Mouse (Mus musculus) kidney, embryonic 14.5 days (tissue): ENCODE measurements around the gene Mrpl48. TPM values are rescaled to one million over a fixed set of nuclear protein-coding genes. Genes with fewer than 3 reads are reported as not detected.

ENCODE experiments used
- ATAC-seq: fragments of 200-750 bp; cut with Nextera tagmentation; 2 replicates; pipeline ENCODE4 v1.8.0; 2017; ENCODE audit warnings: moderate number of reproducible peaks, mild to moderate bottlenecking, moderate TSS enrichment, moderate library complexity; ENCODE audit not compliant: low FRiP score, low TSS enrichment
- H3K27ac ChIP-seq: fragments of 300-500 bp; sonication (generic); 2 replicates; pipeline ENCODE4 v1.5.1; 2014; ENCODE audit warnings: low read depth, mild to moderate bottlenecking, low read length, moderate library complexity, mixed read lengths
- H3K27me3 ChIP-seq: fragments of 300-500 bp; sonication (generic); 2 replicates; pipeline ENCODE4 v1.6.1; 2014; ENCODE audit warnings: mild to moderate bottlenecking, low read length; ENCODE audit not compliant: control insufficient read depth, insufficient read depth
- H3K36me3 ChIP-seq: fragments of 300-500 bp; sonication (generic); 2 replicates; pipeline ENCODE4 v1.6.1; 2014; ENCODE audit warnings: low read length, mixed read lengths; ENCODE audit not compliant: control insufficient read depth, insufficient read depth
- H3K4me1 ChIP-seq: fragments of 300-500 bp; sonication (generic); 2 replicates; pipeline ENCODE4 v1.6.1; 2014; ENCODE audit warnings: low read length, mixed read lengths; ENCODE audit not compliant: control insufficient read depth, insufficient read depth
- H3K4me2 ChIP-seq: fragments of 300-500 bp; sonication (generic); replicated peaks from 2 replicates; pipeline ENCODE4 v1.6.1; 2014; ENCODE audit warnings: low read depth, mild to moderate bottlenecking, low read length
- H3K4me3 ChIP-seq: fragments of 300-500 bp; sonication (generic); 2 replicates; pipeline ENCODE4 v1.5.1; 2014; ENCODE audit warnings: mild to moderate bottlenecking, low read length
- H3K9ac ChIP-seq: fragments of 300-500 bp; sonication (generic); 2 replicates; pipeline ENCODE4 v1.6.1; 2014; ENCODE audit warnings: low read depth, mild to moderate bottlenecking, low read length, moderate library complexity
- H3K9me3 ChIP-seq: fragments of 300-500 bp; sonication (generic); 2 replicates; pipeline ENCODE4 v1.6.1; 2016; ENCODE audit warnings: low read length; ENCODE audit not compliant: control insufficient read depth
- WGBS: fragments of 180-500 bp; shearing (Covaris S2); extraction: QIAGEN DNeasy Blood & Tissue Kit; methylation state at CpG from one replicate; pipeline ENCODE4 v1.1.7; 2014; 5-methylcytosine and 5-hydroxymethylcytosine counted together
- polyA plus RNA-seq: library from polyadenylated mRNA; unstranded; fragments of >200 nt; fragmentation: Nextera tagmentation; extraction: Ambion mirVana; gene quantifications from 2 replicates; pipeline ENCODE4 v1.2.1, GENCODE M21; 2014

The Mrpl48 gene
- 91.3 and 95.4 TPM in 2 replicates for polyA plus RNA-seq

GRCm38 (mm10) chr7:100608130-100608741 lies at the start of gene Mrpl48:
Gene Mrpl48 (minus strand): TSS chr7:100608301.
- H3K9ac ChIP-seq = peak within 1 kb of the TSS; percentile 98
- H3K36me3 ChIP-seq = no peaks in the 10 kb centered on the region
- peak; percentile 61 for ATAC-seq
- H3K4me1 ChIP-seq = peaks cover 6% of the 10 kb centered on the region
- peak within 1 kb of the TSS; percentile 90 for H3K27ac ChIP-seq
- peak within 1 kb of the TSS; percentile 56 for H3K4me2 ChIP-seq
- no peaks in the 10 kb centered on the region for H3K9me3 ChIP-seq
- WGBS = under 1% methylated on average over 38 of the region's 43 CpGs
- peak within 1 kb of the TSS; percentile 54 for H3K4me3 ChIP-seq
- H3K27me3 ChIP-seq = no peaks in the 10 kb centered on the region

GRCm38 (mm10) chr7:100656739-100657138 lies 48.6 kb upstream of the Mrpl48 start:
- Histone ChIP-seq H3K4me1 (peaks cover 4% of the 10 kb centered on the region; the same call in 1 of the 2 replicates), H3K9me3 (no peaks in the 10 kb centered on the region), H3K36me3 (no peaks in the 10 kb centered on the region), H3K4me2 (no peak overlapping the region), H3K4me3 (no peak overlapping the region), H3K9ac (no peak overlapping the region), H3K27me3 (no peaks in the 10 kb centered on the region), H3K27ac (no peak overlapping the region)
- WGBS = 30% methylated on average over 5 of the region's 5 CpGs
- no peak for ATAC-seq

- Histone ChIP-seq H3K27ac (no peak overlapping the region), H3K9ac (no peak overlapping the region), H3K27me3 (no peaks in the 10 kb centered on the region), H3K4me1 (peaks cover 4% of the 10 kb centered on the region; the same call in 1 of the 2 replicates), H3K9me3 (no peaks in the 10 kb centered on the region), H3K4me3 (no peak overlapping the region), H3K36me3 (no peaks in the 10 kb centered on the region), H3K4me2 (no peak overlapping the region)
- no peak for ATAC-seq
- 87% methylated on average over 8 of the region's 8 CpGs for WGBS
These were observed 46.3 kb upstream of the Mrpl48 start for GRCm38 (mm10) chr7:100654441-100654840.

- Histone ChIP-seq H3K9ac (no peak overlapping the region), H3K9me3 (no peaks in the 10 kb centered on the region), H3K27me3 (no peaks in the 10 kb centered on the region), H3K27ac (no peak overlapping the region), H3K4me3 (no peak overlapping the region), H3K4me1 (peaks cover 4% of the 10 kb centered on the region; the same call in 1 of the 2 replicates), H3K36me3 (no peaks in the 10 kb centered on the region), H3K4me2 (no peak overlapping the region)
- 81% methylated on average over 9 of the region's 9 CpGs for WGBS
- ATAC-seq = no peak
These were observed 45.6 kb upstream of the Mrpl48 start for GRCm38 (mm10) chr7:100653480-100654266.

GRCm38 (mm10) chr7:100651011-100651410 lies 42.9 kb upstream of the Mrpl48 start:
- H3K9me3 ChIP-seq = no peaks in the 10 kb centered on the region
- H3K4me2 ChIP-seq = no peak overlapping the region
- WGBS = 66% methylated on average over 4 of the region's 4 CpGs
- no peak overlapping the region for H3K27ac ChIP-seq
- no peak for ATAC-seq
- H3K4me3 ChIP-seq = no peak overlapping the region
- H3K36me3 ChIP-seq = 0 out of 2 replicates have a peak, but pooled peaks cover 2% of the 10 kb centered on the region
- H3K4me1 ChIP-seq = no peaks in the 10 kb centered on the region
- no peak overlapping the region for H3K9ac ChIP-seq
- H3K27me3 ChIP-seq = no peaks in the 10 kb centered on the region

GRCm38 (mm10) chr7:100650421-100650820 lies 42.3 kb upstream of the Mrpl48 start:
- no peak overlapping the region for H3K4me2 ChIP-seq
- 0 out of 2 replicates have a peak, but pooled peaks cover 2% of the 10 kb centered on the region for H3K36me3 ChIP-seq
- no peak overlapping the region for H3K27ac ChIP-seq
- H3K9ac ChIP-seq = no peak overlapping the region
- WGBS = 73% methylated on average over 6 of the region's 6 CpGs
- H3K4me3 ChIP-seq = no peak overlapping the region
- H3K27me3 ChIP-seq = no peaks in the 10 kb centered on the region
- no peaks in the 10 kb centered on the region for H3K9me3 ChIP-seq
- ATAC-seq = 0 out of 2 replicates have a peak, but pooled peaks have one; percentile 5
- H3K4me1 ChIP-seq = no peaks in the 10 kb centered on the region

- 43% methylated on average over 8 of the region's 8 CpGs for WGBS
- H3K27ac ChIP-seq = no peak overlapping the region
- H3K27me3 ChIP-seq = no peaks in the 10 kb centered on the region
- 0 out of 2 replicates have a peak, but pooled peaks have one; percentile 20 for ATAC-seq
- no peaks in the 10 kb centered on the region for H3K9me3 ChIP-seq
- H3K9ac ChIP-seq = no peak overlapping the region
- no peak overlapping the region for H3K4me2 ChIP-seq
- H3K36me3 ChIP-seq = 0 out of 2 replicates have a peak, but pooled peaks cover 2% of the 10 kb centered on the region
- no peak overlapping the region for H3K4me3 ChIP-seq
- H3K4me1 ChIP-seq = no peaks in the 10 kb centered on the region
These were observed 41.7 kb upstream of the Mrpl48 start for GRCm38 (mm10) chr7:100649826-100650225.

- 80% methylated on average over 4 of the region's 4 CpGs for WGBS
These were observed 41.0 kb upstream of the Mrpl48 start for GRCm38 (mm10) chr7:100649095-100649494.

GRCm38 (mm10) chr7:100645147-100645546 lies 37.0 kb upstream of the Mrpl48 start:
- no peak overlapping the region for H3K9ac ChIP-seq
- ATAC-seq = peak; percentile 56; the same call in 1 of the 2 replicates
- no peak overlapping the region for H3K27ac ChIP-seq
- 0 out of 2 replicates have a peak, but pooled peaks cover 12% of the 10 kb centered on the region for H3K36me3 ChIP-seq
- no peak overlapping the region for H3K4me2 ChIP-seq
- H3K4me3 ChIP-seq = no peak overlapping the region
- H3K27me3 ChIP-seq = no peaks in the 10 kb centered on the region
- no peaks in the 10 kb centered on the region for H3K4me1 ChIP-seq
- H3K9me3 ChIP-seq = no peaks in the 10 kb centered on the region
- WGBS = 33% methylated on average over 3 of the region's 3 CpGs

More at GRCm38 (mm10) chr7:100649095-100649494, 41.0 kb upstream of the Mrpl48 start:
- Histone ChIP-seq H3K9ac (no peak overlapping the region), H3K27me3 (no peaks in the 10 kb centered on the region), H3K4me1 (no peaks in the 10 kb centered on the region), H3K4me2 (no peak overlapping the region), H3K4me3 (no peak overlapping the region), H3K36me3 (0 out of 2 replicates have a peak, but pooled peaks cover 2% of the 10 kb centered on the region), H3K27ac (no peak overlapping the region), H3K9me3 (no peaks in the 10 kb centered on the region)
- ATAC-seq = no peak
